Mouse (Mus musculus) left cerebral cortex, adult 8-10 months (tissue): ENCODE measurements around the gene Notum. TPM values are rescaled to one million over a fixed set of nuclear protein-coding genes. Genes with fewer than 3 reads are reported as not detected.

Experiments
- DNase-seq, 2 experiments: peaks; one replicate each; pipeline ENCODE4 v3.0.0; 2022; ENCODE audit warnings: low spot score in 2 of 2
- microRNA-seq, 2 experiments: library from miRNA; unstranded; fragments of <30 nt; microRNA quantifications; one replicate each; pipeline ENCODE4 v1.2.0; 2022
- total RNA-seq, 4 experiments: library from RNA; stranded (reverse); gene quantifications; 2 replicates each; pipeline ENCODE4 v1.2.4; 2022

Gene Notum
- total RNA-seq, 4 experiments from 2014 or later, result 2.1 to 7.1 (median 4.0) TPM

- DNase-seq, result no peak
Measured at GRCm38 (mm10) chr11:120618619-120619535, 42.1 kb downstream of the Notum start.

GRCm38 (mm10) chr11:120617519-120618112 lies 43.4 kb downstream of the Notum start, which contains the start of gene Pcyt2:
Pcyt2 (minus strand) TSS chr11:120617936.
- DNase-seq, result peak; percentile 80 to 90

GRCm38 (mm10) chr11:120616617-120617294 lies 44.2 kb downstream of the Notum start:
- DNase-seq, result no peak

- DNase-seq, result no peak
Measured at GRCm38 (mm10) chr11:120615606-120616203, 45.3 kb downstream of the Notum start.

- DNase-seq, result no peak
Measured at GRCm38 (mm10) chr11:120615167-120615566, 45.8 kb downstream of the Notum start.

- DNase-seq, result no peak
Measured at GRCm38 (mm10) chr11:120613976-120614375, 47.0 kb downstream of the Notum start.

GRCm38 (mm10) chr11:120613481-120613972 lies 47.4 kb downstream of the Notum start:
- DNase-seq, result no peak

GRCm38 (mm10) chr11:120612763-120613162 lies 48.2 kb downstream of the Notum start:
- DNase-seq, result peak in 1 of 2 experiments; percentile 42

- DNase-seq, result no peak
Measured at GRCm38 (mm10) chr11:120610477-120611046, 50.4 kb downstream of the Notum start.

- DNase-seq, result no peak
Measured at GRCm38 (mm10) chr11:120609250-120609649, 51.7 kb downstream of the Notum start.

GRCm38 (mm10) chr11:120608241-120609034 lies 52.5 kb downstream of the Notum start, which contains the start of gene Npb:
Npb (plus strand) TSS chr11:120608477.
- DNase-seq, result no peak

- DNase-seq, result no peak
Measured at GRCm38 (mm10) chr11:120606764-120607163, 54.2 kb downstream of the Notum start.

- DNase-seq, result no peak
Measured at GRCm38 (mm10) chr11:120605667-120606066, 55.3 kb downstream of the Notum start.

Small RNA genes within 50 kb of the gene (microRNA-seq; reads per million reads assigned to microRNA genes)
- gene Mir6936, result 0.63 to 2.4 reads per million in 2 experiments

Other genes with a start within 250 kb of the Notum start
- gene Nploc4, start 223.5 kb downstream of the Notum start, total RNA-seq, result 10 to 100 TPM; 64.8 to 69.9 (median 68.4) TPM
- gene Tspan10, start 218.5 kb downstream of the Notum start, total RNA-seq, result 1 to 10 TPM in 2 of 4 experiments, not detected in 2; 2.0 to 2.4 TPM
- under 1 TPM; 0.30 to 0.96 (median 0.41) TPM for gene Pde6g, start 207.7 kb downstream of the Notum start, total RNA-seq
- gene Oxld1, start 203.1 kb downstream of the Notum start, total RNA-seq, result 10 to 100 TPM; 13.6 to 20.6 (median 17.4) TPM
- gene Ccdc137, start 203.1 kb downstream of the Notum start, total RNA-seq, result 10 to 100 TPM; 16.8 to 25.8 (median 22.1) TPM
- 10 to 100 TPM; 52.6 to 63.3 (median 56.8) TPM for gene Arl16, start 193.6 kb downstream of the Notum start, total RNA-seq
- gene Mrpl12, start 176.6 kb downstream of the Notum start, total RNA-seq, result 10 to 100 TPM; 63.2 to 67.7 (median 64.4) TPM
- 10 to 100 TPM; 21.2 to 25.8 (median 24.0) TPM for gene Slc25a10, start 169.3 kb downstream of the Notum start, total RNA-seq
- under 1 TPM in 1 of 4 experiments, not detected in 3; 0.17 TPM for gene Gcgr, start 130.5 kb downstream of the Notum start, total RNA-seq
- gene Mcrip1, start 111.4 kb downstream of the Notum start, total RNA-seq, result 10 to 100 TPM; 71.6 to 75.9 (median 74.1) TPM
- not detected for gene Ppp1r27, start 110.0 kb downstream of the Notum start, total RNA-seq
- 100 to 1,000 TPM; 110 to 142 (median 130) TPM for gene P4hb, start 87.9 kb downstream of the Notum start, total RNA-seq
- gene Arhgdia, start 79.6 kb downstream of the Notum start, total RNA-seq, result 100 to 1,000 TPM; 307 to 323 (median 320) TPM
- 10 to 100 TPM; 47.7 to 64.6 (median 51.9) TPM for gene Alyref, start 62.8 kb downstream of the Notum start, total RNA-seq
- gene Anapc11, start 62.8 kb downstream of the Notum start, total RNA-seq, result 100 to 1,000 TPM in 2 of 4 experiments, 10 to 100 TPM in 2; 98.1 to 101 (median 99.4) TPM
- 1 to 10 TPM in 2 of 4 experiments, not detected in 2; 1.1 to 1.8 TPM for gene Npb, start 52.7 kb downstream of the Notum start, total RNA-seq
- 100 to 1,000 TPM; 109 to 140 (median 124) TPM for gene Pcyt2, start 43.2 kb downstream of the Notum start, total RNA-seq
- gene Sirt7, start 35.9 kb downstream of the Notum start, total RNA-seq, result 10 to 100 TPM; 30.5 to 45.3 (median 34.7) TPM
- 10 to 100 TPM; 66.8 to 77.2 (median 73.1) TPM for gene Mafg, start 27.6 kb downstream of the Notum start, total RNA-seq
- gene Pycr1, start 17.4 kb downstream of the Notum start, total RNA-seq, result 1 to 10 TPM; 1.5 to 2.3 (median 1.8) TPM
- gene Myadml2, start 13.0 kb downstream of the Notum start, total RNA-seq, result 10 to 100 TPM in 3 of 4 experiments, 1 to 10 TPM in 1; 9.3 to 12.0 (median 10.7) TPM
- gene Aspscr1, start 11.8 kb upstream of the Notum start, total RNA-seq, result 10 to 100 TPM; 57.0 to 64.7 (median 61.2) TPM
- 10 to 100 TPM; 19.2 to 23.3 (median 22.2) TPM for gene Cenpx, start 52.6 kb upstream of the Notum start, total RNA-seq
- gene Lrrc45, start 52.8 kb upstream of the Notum start, total RNA-seq, result 10 to 100 TPM; 39.8 to 56.7 (median 51.2) TPM
- gene Rac3, start 60.3 kb upstream of the Notum start, total RNA-seq, result 10 to 100 TPM; 39.2 to 40.0 (median 39.6) TPM
- gene Dcxr, start 66.1 kb upstream of the Notum start, total RNA-seq, result 10 to 100 TPM in 2 of 4 experiments, 1 to 10 TPM in 2; 7.9 to 12.9 (median 9.4) TPM
- gene Cbr2, start 70.9 kb upstream of the Notum start, total RNA-seq, result 1 to 10 TPM in 3 of 4 experiments, under 1 TPM in 1; 0.99 to 2.7 (median 1.9) TPM
- 10 to 100 TPM; 23.0 to 43.0 (median 30.6) TPM for gene Hmga1b, start 101.6 kb upstream of the Notum start, total RNA-seq
- gene Rfng, start 123.0 kb upstream of the Notum start, total RNA-seq, result 10 to 100 TPM; 49.0 to 56.6 (median 52.3) TPM
- 100 to 1,000 TPM; 142 to 151 (median 146) TPM for gene Gps1, start 123.1 kb upstream of the Notum start, total RNA-seq
- 10 to 100 TPM; 41.4 to 47.9 (median 46.1) TPM for gene Dus1l, start 135.2 kb upstream of the Notum start, total RNA-seq
- 100 to 1,000 TPM; 176 to 199 (median 193) TPM for gene Fasn, start 163.4 kb upstream of the Notum start, total RNA-seq